Mouse (Mus musculus) thymus, adult 2 months (tissue): ENCODE measurements around the gene Atp5j.

Source experiments
- CTCF ChIP-seq: fragments of 200-500 bp; IDR thresholded peaks from 2 replicates; pipeline ENCODE4 v1.5.1; 2012; ENCODE audit warnings: mild to moderate bottlenecking, control low read depth, low read length, moderate library complexity, borderline replicate concordance; ENCODE audit not compliant: control insufficient read depth, poor library complexity, insufficient read depth; ENCODE audit errors: extremely low read depth
- POLR2A ChIP-seq: fragments of 200-500 bp; IDR thresholded peaks from 2 replicates; pipeline ENCODE4 v1.6.1; 2012; ENCODE audit warnings: mild to moderate bottlenecking, low read length, control low read depth, moderate library complexity; ENCODE audit not compliant: control insufficient read depth, poor library complexity, insufficient read depth; ENCODE audit errors: extremely low read depth

DNA sequence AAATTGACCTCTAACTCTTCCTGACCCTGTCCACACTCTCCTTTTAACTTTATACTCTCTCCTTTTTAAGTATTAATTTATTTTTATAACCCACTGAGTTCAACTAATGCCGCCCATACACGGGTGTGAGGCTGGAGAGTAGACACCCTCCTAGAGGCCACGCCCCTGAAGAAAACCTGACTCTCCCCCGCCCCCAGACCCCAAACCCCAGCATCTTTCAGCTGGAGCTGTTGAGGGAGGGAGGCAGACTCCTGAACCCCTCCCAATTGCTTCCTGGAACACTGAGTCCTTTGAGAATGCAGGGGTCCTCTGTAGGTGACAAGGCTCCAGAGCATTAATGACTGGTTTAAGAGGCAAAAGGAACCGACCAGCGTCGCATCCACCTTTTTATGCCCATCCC, 50.5 kb downstream of the Atp5j start:
- TF ChIP-seq CTCF (no peak), POLR2A (no peak)
